Mouse (Mus musculus): ENCODE measurements at regions not wholly inside any gene's neighbourhood (a gene's known extent, or its start where the extent isn't known, plus 50 kb on each side); places are given as distances from the start of the nearest gene placed in this dataset.

DNA sequence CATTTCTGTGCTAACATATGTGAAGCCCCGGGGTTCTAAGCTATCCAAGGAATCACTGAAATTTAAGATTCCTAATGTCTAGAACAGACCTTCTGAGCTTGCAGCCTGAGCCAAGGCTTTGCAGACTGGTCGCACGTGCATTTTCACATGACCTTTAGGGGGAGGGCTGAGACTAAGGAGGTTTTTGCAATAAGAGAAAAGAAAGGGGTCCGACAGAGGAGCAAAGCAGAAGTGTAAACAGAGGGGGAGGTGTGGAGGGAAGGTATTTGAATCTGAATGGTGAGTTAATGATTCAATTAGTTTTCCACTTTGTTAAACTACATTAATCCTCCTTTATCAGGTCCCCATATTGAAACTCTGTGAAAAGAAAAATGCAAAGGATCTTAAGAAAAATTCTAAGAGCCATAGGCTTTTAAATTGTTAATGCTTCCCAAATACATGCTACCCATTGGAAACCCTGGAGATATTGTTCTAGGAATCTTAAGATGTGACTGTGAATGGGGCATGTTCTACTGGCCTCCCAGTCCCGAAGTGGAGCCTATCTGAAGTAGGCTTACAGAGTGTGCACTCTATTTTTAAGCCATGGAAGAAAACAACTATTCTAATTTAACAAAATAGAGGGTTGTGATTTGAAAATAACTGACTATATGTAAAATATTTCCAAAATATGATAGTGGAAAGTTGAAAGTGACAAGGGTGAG lies 322.9 kb downstream of the Epha7 start:
- DNase-seq = no peak

DNA sequence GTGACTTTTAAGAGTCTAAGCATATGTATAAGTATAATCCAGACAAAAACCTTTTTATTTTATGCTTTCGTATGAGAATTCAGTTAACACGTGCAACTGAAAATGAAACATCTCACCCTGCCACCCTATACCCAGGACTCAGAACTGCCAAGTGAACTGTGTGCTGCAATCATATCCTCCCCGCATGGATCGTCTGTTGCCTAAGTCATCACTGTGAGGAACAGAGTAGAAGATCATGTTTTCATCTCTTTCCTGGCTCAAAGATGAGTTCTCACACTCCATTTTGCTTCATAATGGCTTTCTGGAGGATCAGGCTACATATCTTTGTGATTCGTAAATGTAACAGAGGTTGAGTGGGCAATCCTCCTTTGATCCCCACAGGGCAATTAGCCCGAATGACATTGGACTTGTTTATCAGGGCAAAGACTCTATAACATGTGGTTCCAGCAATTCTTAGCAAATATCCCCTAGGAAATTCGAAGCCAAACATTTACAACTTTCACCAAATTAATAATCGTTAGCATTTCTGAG lies 325.9 kb downstream of the Epha7 start:
- DNase-seq = no peak

- no peak for DNase-seq
Measured at GRCm38 (mm10) chr4:29143415-29143814, 330.5 kb downstream of the Epha7 start.

DNA sequence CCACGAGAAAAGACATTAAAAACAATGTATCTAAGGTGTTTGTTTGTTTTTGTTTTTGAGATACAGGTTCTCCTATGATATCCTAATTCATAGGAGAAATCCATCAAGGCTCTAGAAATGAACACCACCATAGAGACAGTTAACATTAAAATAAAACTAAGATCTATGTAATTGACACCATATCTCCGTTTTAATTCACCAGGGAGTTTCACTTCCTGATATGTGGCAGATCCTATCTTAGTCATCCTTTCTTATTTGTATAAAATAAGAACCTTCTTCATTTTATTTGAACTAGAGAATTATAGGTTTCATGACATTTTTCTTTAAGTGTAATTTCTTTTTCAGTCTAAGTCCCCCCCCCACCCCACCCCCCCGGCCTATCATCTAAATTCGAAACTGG lies 332.3 kb downstream of the Epha7 start:
- no peak for DNase-seq

- no peak for DNase-seq
Measured at GRCm38 (mm10) chr4:29152134-29152867, 339.4 kb downstream of the Epha7 start.

DNA sequence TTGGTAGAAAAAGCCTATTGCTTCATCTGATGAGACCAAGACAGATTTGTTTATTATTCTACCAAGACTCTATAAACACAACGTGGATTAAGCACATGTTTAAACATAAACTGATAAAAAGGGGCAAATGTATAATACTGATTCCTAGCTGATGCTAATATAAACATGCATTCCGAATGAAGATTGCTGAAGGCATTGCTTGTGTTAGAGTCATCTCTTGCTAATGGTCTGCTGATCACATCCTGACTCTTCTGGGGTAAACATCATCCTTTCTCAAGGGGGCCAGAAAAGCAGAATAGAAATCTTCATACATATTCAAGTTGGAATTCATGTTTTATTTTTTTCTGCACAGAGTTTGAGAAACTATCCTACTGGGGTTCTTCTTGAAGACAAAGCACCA lies 369.6 kb downstream of the Epha7 start:
- DNase-seq = no peak

- DNase-seq = no peak
Measured at GRCm38 (mm10) chr4:29183411-29183810, 370.5 kb downstream of the Epha7 start.

GRCm38 (mm10) chr4:29183818-29184217 lies 370.9 kb downstream of the Epha7 start:
- no peak for DNase-seq

DNA sequence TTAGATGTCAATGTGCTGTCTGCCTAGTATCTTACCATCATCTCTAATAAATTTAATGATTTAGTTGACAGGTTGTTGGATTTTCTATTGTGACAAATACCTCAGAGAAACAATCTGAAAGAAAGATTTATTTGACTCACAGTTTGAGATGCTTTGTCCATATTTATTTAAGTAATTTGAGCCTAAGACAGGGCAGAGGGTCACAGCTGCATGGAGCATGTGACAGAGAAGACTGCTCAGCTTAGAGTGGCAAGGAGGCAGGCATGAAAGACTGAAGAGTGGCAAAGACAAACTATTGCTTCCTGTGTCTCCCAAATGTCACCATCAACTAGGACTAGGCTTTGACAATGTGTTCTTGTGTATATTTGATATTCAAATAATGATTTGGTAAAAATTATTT lies 388.0 kb downstream of the Epha7 start:
- no peak for DNase-seq
